In the genomic region with DNA sequence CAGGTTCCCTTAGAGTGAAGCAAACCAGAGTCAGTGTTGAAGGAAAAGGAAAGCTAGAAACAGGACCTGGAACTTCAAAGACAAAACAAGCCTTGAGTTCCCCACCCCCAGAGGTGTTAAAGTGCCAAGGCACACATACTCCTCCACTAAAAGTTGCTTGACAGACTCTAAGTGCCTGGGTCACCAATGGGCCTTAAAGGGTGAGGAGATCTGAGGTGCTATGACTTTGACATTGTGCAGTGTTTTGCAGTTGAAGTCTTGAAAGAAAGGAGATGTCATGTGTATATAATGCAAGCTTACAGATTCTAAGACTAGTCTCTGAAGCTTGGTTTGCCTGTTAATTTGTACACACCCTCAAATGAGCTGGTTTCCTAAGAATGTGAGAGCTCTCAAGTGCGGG, we compare ENCODE assay signal across 14 mouse cellular contexts.
DNase-seq lines count a peak whose midpoint lies in the region; ATAC-seq and TF ChIP-seq lines count a peak whose summit lies in the region.
"Had no signal": no experiment of that assay in that cellular context is flagged by ENCODE, and none has a peak within 500 bp of the region (broad histone marks: within the 10 kb centered on the region; RNA-seq: fewer than 3 reads in every experiment).

No protein-coding gene starts in this region.

- no peak overlapping the region for H3K4me2 ChIP-seq in forebrain, postnatal 0 days (ENCODE audit: low read depth)

- no peaks in the 10 kb centered on the region for H3K36me3 ChIP-seq in forebrain, embryonic 10.5 days (replicated peaks)
- no peaks in the 10 kb centered on the region for H3K36me3 ChIP-seq in forebrain, postnatal 0 days (ENCODE audit: insufficient read depth)
- no peaks in the 10 kb centered on the region for H3K36me3 ChIP-seq in kidney, adult 2 months (ENCODE audit: control insufficient read depth, insufficient read depth, low read length)

- no peak for ATAC-seq in forebrain, postnatal 0 days
- ATAC-seq: liver, postnatal 0 days had no signal

- peaks cover 68% of the 10 kb centered on the region for H3K27me3 ChIP-seq in forebrain, embryonic 10.5 days (ENCODE audit: poor library complexity, severe bottlenecking)
- no peaks in the 10 kb centered on the region for H3K27me3 ChIP-seq in forebrain, postnatal 0 days (ENCODE audit: insufficient read depth, low read length)
- H3K27me3 ChIP-seq in kidney, adult 2 months (replicated peaks; ENCODE audit: control insufficient read depth, insufficient read depth, low read length): no peaks in the 10 kb centered on the region

- no peak overlapping the region for H3K4me3 ChIP-seq in forebrain, embryonic 10.5 days
- H3K4me3 ChIP-seq in forebrain, postnatal 0 days (ENCODE audit: low read depth, low read length): no peak overlapping the region
- no peak overlapping the region for H3K4me3 ChIP-seq in kidney, adult 2 months (ENCODE audit: insufficient read depth, low read depth, low read length)
- H3K4me3 ChIP-seq: myocyte had no signal

- DNase-seq in forebrain, embryonic 10.5 days (ENCODE audit: extremely low spot score, low spot score): no peak
- DNase-seq in forebrain, postnatal 0 days: no peak
- DNase-seq in kidney, adult 2 months: peak; percentile 29
- DNase-seq in kidney, postnatal 10 days: no peak
- peak; percentile 56 for DNase-seq in forelimb bud, embryonic 11.5 days (ENCODE audit: low read depth, low spot score)
- DNase-seq in mesoderm, embryonic 11.5 days (ENCODE audit: low read depth, low spot score): peak; percentile 17
- no peak for DNase-seq in left cerebral cortex, postnatal 4 days
- DNase-seq in left cerebral cortex, postnatal 14 days (ENCODE audit: low spot score in 2 of 2): no peak
- DNase-seq: adrenal gland, adult 2 months; gastrocnemius, postnatal 25 days; layer of hippocampus, postnatal 36 days; liver, postnatal 0 days; thymus, postnatal 4 days had no signal

- TF ChIP-seq CTCF in forebrain, postnatal 0 days (IDR thresholded peaks at IDR 0.05; ENCODE audit: low read depth): no peak
- TF ChIP-seq CTCF in kidney, adult 2 months (conservative IDR thresholded peaks at IDR 0.05; ENCODE audit: insufficient read depth, insufficient read length, low read depth, low read length): no peak

- peaks cover 2% of the 10 kb centered on the region; the same call in 1 of the 2 replicates for H3K9me3 ChIP-seq in forebrain, embryonic 10.5 days
- no peaks in the 10 kb centered on the region for H3K9me3 ChIP-seq in forebrain, postnatal 0 days (ENCODE audit: low read length)

- H3K4me1 ChIP-seq in forebrain, embryonic 10.5 days: peaks cover 51% of the 10 kb centered on the region
- H3K4me1 ChIP-seq in forebrain, postnatal 0 days (ENCODE audit: insufficient read depth): peaks cover 8% of the 10 kb centered on the region; the same call in 1 of the 2 replicates
- H3K4me1 ChIP-seq in kidney, adult 2 months (ENCODE audit: control insufficient read depth, insufficient read depth, low read length): peaks cover 27% of the 10 kb centered on the region

- peak overlapping the region; percentile 77 for H3K27ac ChIP-seq in forebrain, embryonic 10.5 days
- no peak overlapping the region for H3K27ac ChIP-seq in forebrain, postnatal 0 days (ENCODE audit: low read depth, low read length)
- peak overlapping the region; percentile 91 for H3K27ac ChIP-seq in kidney, adult 2 months (ENCODE audit: insufficient read depth, low read depth, low read length)

- intact Hi-C loops in left cerebral cortex, postnatal 4 days (cut with DNase I): no loop called here
- intact Hi-C loops in left cerebral cortex, postnatal 14 days (cut with DNase I): no loop called here

- no peak overlapping the region for H3K9ac ChIP-seq in forebrain, postnatal 0 days
- H3K9ac ChIP-seq: liver, postnatal 0 days had no signal

- 78% methylated on average over 1 of the region's 1 CpGs for WGBS in forebrain, embryonic 10.5 days
- WGBS in forebrain, postnatal 0 days: 29% methylated on average over 1 of the region's 1 CpGs
- 63% methylated on average over 1 of the region's 1 CpGs for WGBS in kidney, adult 2 months

- no peak for TF ChIP-seq POLR2A in kidney, adult 2 months (IDR thresholded peaks at IDR 0.05; ENCODE audit: low read depth, low read length)

Comparison
In these comparisons a context has a peak if more than half of its experiments do, and no peak if none do; other contexts are left out.
1. DNase-seq: peak in kidney, adult 2 months (single experiment), forelimb bud, embryonic 11.5 days (single experiment) and mesoderm, embryonic 11.5 days (single experiment); none in forebrain, embryonic 10.5 days (single experiment), forebrain, postnatal 0 days (single experiment), kidney, postnatal 10 days (single experiment), left cerebral cortex, postnatal 4 days (single experiment) and left cerebral cortex, postnatal 14 days (0 of 2).